Mouse (Mus musculus) gastrocnemius, postnatal 4 days (tissue): ENCODE measurements around the gene Syt2. TPM values are rescaled to one million over a fixed set of nuclear protein-coding genes. Genes with fewer than 3 reads are reported as not detected.

Experiments
- DNase-seq, 2 experiments: peaks; one replicate each; pipeline ENCODE4 v3.0.0; 2021 to 2022; ENCODE audit warnings: low spot score in 2 of 2, mixed read lengths in 2 of 2
- total RNA-seq, 2 experiments: library from RNA; stranded (reverse); gene quantifications; 2 replicates each; pipeline ENCODE4 v1.2.3; 2021

Gene Syt2
- total RNA-seq, 2 experiments from 2014 or later: 0.08 TPM; not detected in 1

DNA sequence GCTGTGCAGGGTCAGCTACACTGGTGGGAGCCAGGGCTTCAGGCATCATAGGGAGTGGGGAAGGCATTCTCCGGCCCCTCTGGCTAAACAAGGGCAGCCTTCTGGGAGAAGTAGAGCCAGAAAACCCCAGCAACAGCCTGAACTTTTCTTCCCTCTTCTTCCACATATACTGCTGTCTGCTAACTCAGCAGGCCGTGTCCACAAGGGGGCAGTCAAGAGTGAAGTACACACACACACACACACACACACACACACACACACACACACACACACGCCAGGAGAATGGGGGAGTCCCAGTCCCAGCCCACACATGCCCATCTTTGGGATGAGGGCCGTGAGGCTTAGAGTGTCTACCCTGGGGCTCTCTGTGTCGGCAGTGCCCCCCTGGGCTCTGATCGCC is 95.0 kb downstream of the Syt2 start:
- DNase-seq: no peak

DNA sequence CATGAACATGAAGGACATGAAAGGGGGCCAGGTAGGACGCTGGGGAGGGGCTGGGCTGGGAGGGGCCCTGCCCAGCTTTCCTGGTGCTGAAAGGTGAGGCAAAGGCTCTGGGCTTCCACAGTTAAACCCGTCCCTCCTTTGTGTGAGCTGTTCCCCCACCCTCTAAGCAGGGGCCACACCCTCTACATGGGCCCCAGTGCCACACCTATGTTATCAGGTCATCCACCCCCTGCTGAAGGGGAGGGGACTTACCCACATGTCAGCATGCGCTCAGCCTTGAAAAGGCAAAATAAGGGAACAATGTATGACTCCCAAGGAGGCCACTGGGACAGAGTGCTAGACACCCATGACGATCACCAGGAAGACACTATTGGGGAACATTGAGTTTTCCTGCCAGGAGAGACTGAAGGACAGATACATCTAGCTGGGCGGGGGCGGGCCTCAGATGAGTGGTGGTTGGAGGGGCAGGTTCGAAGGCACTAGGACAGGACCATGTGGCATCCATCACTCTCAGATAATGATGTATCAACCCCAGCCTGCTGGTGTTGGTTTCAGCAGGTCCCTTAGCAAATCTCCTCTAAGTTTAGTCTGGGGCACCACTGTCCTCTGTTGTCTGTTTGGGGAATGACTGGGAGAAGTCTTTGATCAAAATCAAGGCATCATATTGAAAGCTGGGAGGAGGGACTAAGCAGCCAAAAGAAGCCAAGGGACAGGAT is 95.6 kb downstream of the Syt2 start:
- no peak for DNase-seq

DNA sequence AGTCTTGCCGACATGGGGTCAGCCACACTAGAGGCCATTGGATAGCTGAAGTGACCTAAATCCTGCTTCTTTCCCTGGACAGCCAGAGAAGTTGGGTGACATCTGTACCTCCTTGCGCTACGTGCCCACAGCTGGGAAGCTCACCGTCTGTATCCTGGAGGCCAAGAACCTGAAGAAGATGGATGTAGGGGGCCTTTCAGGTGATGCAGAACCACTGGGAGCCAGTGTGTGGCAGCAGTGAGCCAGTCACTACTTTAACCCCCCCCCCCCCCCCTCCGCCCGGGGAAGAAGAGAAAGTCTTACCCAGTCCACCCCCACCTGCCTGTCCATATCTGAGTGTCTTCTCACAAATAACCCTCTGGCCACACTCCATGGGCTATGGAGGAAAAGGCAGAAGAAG is 99.2 kb downstream of the Syt2 start:
- no peak for DNase-seq

DNA sequence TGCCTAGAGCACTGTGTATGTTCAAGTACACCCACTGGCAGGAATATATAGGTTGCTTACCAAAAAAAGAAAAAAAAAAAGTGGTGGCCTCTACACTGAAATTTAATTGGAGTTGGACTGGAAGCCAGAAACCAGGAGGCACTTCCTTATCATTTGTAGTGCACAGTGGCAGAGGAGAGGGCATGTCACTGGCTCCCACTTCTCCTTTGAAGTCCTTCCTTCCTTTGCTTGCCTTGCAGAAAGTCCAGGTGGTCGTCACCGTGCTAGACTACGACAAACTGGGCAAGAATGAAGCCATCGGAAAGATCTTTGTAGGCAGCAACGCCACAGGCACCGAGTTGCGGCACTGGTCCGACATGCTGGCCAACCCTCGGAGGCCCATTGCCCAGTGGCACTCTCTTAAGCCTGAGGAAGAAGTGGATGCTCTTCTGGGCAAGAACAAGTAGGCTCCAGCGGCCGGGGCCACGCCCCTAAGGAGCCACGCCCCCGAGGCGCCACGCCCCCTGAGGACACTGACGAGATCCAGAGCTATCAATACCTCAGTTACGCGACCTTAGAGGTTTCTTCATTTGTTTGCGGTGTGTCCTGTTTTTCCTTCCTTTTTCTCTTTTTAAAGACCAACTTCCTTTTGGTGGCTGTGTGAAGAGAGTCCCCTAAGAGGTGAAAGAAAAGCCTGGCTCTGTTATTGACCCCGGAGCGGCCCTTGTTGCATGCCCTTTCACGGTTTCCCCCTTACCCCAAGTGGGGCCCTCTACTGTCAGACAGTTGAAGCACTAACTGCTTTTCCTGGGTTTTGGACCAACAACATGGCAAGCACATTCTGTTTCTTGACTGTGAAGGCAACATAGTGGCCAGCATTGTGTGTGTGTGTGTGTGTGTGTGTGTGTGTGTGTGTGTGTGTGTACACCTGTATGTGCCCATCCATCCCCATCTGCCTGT is 101.0 kb downstream of the Syt2 start:
- peak in 1 of 2 experiments; percentile 54 for DNase-seq

DNA sequence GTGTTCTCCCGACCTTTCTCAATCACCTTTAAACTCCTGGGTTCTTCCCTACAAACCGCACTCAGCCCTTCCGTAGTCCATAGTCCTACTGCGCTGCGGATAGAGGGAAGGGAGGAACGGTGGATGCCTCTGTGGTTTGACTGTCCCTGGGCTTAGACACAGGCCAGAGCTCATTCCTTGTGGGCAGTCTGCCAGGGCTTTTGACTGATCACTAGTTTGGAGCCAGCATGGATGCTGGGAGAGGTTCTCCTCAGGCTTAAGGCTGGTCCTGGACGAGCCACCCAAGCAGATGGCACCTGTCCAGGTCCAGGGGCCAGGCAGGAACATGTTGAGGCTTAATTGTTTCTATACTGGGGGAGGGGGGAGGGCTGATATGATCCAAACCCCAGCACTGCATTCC is 103.4 kb downstream of the Syt2 start:
- peak; percentile 61 to 76 for DNase-seq

DNA sequence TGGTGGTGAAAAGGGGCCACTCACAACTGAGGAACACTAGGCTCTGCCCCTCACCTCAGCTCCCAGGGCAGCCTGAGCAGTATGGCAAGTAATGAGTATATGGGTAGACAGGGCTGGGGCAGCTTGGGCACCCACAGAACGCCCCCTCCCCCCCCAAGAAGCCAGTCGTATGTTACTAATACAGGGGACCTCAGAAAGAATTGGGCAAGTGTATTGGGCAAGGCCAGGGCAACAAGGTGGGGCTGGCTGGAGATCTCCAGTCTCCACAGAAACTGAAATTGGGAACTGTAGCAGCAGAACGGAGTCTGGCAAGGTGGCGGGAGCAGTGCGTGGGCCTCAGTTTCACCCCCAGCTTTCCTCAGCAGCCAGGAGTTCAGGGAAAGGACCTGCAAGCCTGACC is 106.0 kb downstream of the Syt2 start:
- DNase-seq: no peak

DNA sequence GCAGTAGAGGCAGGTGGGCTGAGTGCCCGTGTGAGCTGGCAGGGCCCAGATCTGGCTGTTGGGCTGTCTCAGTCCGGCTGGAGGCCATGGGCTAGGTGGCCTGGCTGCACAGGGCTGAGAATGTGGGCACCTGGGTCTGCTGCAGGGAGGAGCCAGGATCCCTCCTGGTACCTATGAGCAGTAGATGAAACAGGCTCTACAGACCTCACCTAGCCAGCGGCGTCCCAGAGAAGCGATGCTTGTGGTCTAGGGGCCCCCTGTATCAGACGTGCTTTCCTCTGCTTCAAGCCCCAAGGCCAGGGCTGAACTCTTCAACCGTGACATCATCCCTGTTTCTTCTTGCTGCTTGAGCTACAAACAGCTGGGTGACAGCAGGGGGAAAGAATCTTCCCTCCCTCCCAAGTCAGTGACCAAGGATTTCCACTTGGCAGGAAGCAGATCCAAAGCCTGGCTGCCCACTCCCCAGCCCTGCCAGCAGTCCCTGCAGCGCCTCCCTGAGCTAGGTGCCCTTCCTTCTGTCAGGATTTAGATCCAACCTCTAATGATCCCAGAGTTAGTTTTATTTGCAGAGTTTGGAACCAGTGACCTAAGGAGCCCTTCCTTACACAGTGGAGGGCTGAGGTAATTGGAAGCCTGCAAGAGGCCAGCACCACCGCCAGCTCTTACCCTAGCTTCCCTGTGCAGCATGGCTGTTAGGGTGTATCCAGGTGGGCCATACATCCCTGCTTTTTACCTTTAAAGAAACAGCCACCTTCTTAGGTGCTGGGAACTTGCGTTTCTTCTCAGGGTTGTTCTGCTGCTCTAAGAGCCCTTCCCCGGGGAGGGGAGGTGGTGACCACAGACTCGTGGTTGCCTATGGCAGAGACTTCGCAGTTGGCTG is 107.5 kb downstream of the Syt2 start:
- DNase-seq: peak in 1 of 2 experiments; percentile 56

DNA sequence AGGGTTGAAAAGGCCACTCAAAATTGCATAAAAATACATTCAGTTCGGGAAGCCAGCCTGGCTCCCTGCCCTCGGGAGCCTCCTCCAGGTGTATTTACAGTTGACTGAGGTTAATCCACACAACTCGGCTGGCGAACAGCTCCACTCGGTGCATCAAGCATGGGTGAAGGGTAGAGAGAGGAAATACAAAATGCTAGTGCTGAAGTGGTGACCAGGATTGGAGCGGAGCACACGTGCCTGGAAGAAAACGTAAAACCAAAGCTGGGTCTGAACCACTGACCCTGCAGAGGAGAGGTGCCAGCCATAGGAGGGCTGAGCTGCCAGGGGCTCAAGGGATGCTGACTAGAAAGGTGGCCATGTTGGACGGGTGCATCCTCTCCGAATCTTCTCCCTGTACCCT is 108.3 kb downstream of the Syt2 start:
- no peak for DNase-seq

DNA sequence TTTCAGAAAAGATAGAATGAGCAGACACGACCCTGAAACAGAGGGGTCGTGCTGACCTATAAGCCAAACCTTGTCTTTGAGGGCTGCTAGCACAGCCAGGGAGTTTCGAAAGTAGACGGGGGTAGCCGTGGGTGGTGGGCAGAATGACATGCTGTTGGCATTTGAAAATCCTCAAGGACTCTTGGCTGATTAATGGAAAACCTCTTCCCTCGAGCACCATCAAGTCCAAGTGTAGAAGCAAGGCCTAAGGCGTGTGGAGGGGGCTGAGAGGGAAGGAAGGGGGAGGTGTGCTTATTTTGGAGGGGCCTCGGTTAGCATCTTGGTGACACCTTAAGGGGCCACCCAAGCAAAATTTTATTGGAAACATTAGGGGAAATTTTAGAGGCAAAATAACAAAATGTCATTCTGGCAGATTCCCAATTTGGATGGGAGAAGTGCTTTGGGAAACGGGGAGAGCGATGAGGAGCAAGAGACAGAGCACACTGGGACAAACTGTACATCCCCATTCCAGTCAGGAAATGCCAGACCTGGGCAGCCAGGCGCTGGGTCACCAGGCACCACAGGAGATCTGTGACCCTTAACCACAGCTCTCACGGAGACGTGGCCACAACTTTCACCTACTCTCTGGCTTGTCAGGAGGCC is 109.2 kb downstream of the Syt2 start:
- DNase-seq: no peak

DNA sequence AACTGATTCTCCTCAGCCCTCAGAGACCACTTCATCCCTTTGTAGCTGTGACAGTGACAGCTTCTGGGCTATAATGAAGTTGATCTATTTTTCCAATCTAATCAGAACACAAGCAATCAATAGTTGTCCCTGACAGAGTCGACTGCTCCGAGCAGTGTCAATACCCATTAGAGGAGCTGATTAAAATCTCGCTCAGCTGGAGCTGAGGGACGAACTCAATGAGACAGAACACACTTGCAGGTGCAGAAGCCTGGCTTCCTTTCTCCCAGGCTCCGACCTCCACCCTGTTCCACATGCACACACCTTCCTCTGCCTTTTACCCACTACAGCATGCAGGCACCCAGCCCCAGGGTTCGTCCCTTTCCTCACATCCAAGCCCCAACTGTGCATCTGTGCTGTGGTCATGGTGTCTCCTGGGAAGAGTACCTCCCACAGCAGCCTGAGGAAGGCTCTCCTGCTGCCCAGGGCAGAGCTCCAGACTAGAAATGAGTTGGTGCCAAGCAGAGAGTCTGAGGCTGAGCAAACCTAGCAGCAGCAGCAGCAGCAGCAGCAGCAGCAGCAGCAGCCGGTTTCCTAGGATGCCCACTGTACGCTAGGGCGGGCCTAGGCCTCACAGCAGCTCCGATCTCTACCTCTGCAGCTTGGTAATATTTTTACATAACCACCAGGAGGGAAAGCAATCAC is 109.9 kb downstream of the Syt2 start:
- peak in 1 of 2 experiments; percentile 14 for DNase-seq

DNA sequence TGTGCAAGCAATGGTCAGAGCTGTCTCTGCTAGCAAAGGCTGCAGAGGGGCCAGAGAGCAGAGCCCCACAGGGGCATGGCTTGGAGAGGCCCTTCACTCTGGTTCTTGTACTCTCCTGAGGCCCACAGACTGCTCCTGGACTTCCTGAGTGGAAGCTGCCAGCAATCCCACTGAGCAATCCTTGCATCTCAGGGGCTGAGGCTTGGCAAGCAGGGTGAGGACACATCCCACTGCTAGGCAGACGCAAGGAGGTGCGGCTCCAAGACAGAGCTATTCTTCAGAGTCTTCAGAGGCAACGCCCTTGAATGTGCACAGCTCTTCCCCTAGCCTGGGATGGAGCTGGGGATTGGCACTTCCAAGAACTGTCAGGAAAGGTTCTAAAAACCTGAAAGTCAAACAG is 110.8 kb downstream of the Syt2 start:
- DNase-seq: peak in 1 of 2 experiments; percentile 23

DNA sequence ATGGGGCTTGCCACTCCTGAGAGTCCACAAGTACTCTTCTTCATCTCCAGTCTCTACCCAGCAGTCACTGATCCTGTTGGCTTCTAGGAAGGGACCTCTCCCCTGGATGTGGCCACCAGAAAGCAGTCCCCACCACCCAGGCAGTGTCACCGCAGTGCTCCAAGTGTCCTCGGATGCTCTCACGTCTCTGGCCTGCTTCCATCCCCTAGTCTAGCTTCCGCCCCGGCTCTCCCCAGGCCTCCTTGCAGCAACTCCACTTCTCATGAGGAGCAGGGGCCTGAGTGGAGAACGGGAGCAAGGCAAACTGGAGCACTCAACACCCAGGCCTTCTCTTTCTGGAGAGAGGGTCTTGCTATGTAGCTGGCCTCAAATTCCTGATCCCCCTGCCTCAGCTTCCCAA is 112.7 kb downstream of the Syt2 start:
- DNase-seq: no peak

DNA sequence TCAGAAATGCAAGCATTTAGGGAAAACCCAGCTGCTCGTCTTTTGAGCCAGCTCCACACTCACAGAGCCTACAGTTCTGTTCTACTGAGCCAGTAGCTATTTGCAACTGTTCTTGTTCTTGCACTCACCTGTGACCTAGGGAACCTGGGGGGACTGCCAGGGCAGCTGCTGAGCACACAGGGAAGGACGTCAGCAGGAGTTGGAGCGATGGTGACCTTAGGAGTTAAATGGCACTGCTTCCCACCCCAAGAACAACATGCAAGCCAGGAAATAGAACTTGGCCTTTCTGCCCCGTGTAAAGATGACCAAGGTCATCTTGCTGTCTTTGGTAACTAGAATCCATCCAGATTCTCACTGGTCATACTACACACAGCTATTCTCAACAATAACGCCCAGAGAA is 114.2 kb downstream of the Syt2 start:
- DNase-seq: no peak

DNA sequence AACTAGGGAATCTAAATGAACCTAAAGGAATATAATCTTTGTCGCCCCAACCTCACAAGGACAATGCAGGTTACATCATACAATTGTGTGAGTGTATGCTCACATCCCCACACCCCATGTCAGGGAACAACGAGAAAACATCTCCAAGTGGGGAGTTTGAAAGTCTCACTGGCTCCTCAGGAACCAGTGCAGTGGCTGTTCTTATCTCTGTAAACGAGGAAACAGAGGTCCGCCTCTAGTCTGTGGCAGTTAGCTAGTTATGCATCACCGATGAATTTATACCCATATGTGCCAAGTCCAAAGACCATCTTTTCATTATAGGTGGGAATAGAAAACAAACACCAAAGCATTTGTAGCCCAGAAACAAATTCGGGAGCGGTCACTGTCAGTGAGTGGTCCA is 115.1 kb downstream of the Syt2 start:
- DNase-seq: no peak

DNA sequence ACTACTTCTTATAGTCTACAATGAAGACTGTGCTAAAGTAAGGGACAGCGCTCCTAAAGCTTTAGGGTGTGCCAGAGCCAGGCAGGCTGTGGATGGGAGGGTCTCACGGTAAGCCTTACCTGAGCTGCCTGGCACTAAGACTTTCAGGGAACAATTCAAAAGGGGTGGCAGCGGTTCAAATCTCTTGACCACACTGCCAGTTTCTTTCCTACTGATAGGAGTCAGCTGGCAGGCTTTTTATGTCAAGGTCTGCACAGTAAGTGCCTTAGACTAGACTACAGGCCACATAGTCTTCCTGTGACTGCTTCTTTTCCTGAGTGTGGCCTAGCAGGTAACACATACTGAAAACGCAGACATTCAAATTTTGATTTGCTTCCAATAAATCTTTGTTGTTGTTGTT is 116.8 kb downstream of the Syt2 start:
- no peak for DNase-seq

DNA sequence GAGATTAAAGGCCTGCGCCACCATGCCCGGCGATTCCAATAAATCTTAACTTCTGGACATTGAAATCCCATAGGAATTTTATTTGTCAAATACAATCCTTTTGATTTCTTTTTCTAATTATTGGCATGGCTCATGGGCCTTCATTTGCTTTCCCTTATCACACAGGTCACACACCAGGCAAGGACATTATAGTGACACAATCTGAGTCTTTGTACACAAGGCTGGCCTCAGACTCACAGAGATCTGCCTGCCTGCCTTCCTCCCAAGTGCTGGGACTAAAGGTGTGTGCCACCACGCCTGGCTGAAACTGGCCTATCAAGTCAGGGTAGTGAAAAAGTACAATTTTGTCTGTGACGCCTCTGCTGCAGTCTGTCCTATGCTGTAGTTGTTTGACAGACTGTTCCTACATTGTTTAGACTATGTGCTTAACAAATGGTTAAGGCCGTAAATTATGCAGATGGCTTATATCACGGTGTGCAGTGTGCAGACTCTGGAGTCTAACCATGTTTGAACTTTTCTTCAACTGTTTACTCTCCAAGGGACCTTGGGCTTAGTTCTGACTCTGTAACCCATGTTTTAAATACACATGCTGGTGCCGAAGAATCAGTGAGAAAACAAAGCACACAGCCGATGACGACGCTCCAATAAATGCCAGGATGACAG is 117.4 kb downstream of the Syt2 start:
- DNase-seq: no peak

DNA sequence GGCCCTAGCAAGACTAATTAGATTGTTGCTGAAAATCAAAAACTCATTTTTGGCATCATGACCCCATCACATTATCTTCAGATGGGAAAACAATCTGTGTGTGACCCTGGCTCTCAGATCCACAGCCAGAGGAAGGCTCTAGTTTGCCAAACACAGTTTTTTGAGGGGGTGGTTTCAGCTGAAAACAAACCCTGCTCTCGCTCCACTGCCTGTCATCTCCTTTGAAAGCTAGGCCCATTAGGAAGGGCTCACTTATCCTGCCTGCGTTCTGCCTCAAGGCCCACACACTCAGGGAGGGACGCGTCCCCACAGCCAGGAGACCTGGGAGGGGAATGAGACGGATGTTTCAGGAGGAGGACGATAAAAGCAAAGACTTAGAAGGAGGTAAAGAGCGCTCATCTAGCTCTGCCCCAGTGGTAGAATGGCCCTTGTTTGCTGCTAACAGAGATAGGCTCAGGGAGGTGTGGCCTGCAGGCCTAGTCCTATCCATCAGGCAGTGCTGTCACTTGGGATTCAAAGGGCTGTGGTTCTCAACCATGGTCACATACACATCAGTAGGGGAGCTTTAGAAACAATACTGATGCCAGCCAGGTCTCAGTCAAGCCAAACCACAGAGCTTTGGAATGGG is 118.5 kb downstream of the Syt2 start:
- no peak for DNase-seq

DNA sequence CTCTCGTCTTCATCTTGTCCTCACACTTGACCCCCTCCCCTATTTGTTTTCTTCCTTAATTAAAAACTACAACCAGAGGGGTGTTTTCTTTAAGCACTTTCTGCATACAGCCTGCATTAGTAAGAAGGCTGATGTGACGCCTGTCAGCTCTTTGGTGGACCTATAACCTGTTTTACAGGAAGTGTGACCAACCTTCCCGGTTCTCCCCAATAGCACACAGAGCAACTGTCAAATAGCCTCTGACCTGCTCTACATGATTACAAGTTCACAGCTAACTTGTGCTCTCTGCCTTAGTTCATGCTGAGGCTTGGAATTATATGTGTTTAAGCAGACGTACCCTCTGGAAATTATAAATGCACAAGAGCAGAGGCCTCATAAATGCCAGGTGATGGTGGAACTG is 120.0 kb downstream of the Syt2 start:
- DNase-seq: no peak

DNA sequence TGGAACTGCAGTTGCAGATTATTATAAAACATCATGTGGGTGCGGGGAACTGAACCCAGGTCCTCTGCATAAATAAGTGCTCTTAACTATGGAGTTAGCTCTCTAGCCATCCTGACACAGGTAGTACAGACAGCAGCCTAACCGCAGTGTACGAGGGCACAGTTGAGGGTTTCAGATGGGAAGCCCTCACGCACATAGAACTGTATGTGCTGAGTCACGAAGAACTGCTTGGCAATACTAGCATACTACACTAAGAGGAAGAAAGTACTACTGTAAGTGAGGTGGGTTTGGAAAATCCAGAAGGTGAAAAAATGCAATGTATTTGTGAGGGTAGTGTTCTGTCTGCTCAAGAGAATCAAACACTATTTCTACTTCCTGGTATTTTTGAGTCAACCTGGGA is 123.8 kb downstream of the Syt2 start:
- DNase-seq: no peak
